Mouse (Mus musculus): ENCODE results near the gene Morc2b.
A peak's percentile ranks its signal among the peaks of the same experiment; 100 is the strongest.
"Not testable (repeated sequence)": the region's sequence is repeated elsewhere in the genome, so short reads cannot be mapped to it uniquely, and the experiment has no call there.

Morc2b gene

DNA sequence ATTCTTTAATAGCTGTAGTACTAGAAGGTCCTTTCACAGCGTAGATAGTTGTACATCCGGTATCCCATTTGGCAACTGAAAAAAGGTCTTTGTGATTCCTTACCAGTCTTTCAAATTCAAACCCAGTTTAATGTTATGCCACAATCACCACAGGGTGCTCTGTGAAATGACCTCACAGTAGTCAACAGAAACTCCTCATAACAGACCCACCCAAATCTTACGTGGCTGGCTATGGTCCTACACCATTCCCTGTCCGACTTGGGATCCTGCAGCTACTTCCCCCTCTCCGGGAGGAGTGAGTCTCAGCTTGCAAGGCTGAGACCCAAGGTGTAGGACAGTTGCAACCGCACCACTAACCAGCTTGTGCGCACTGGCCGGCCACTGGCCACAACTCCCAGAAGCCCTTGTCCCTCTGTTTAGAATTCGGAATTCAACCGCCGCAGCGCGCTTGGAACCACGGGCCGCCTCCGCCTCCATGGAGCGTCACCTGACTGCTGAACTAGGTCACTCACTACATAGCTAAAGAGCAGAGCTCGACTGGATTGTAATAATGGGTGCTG, at the start of gene Morc2b:
Morc2b (minus strand) TSS at position 423 of the 560 bp plus-strand sequence.
- DNase-seq (ENCODE audit: extremely low spot score, low spot score), result no peak

- not testable (repeated sequence) for DNase-seq (ENCODE audit: extremely low spot score, low spot score)
Observed at GRCm38 (mm10) chr17:33168147-33168546, 28.7 kb upstream of the Morc2b start, which contains the start of gene Olfr55. TSS of gene Olfr55 (plus strand) at chr17:33168447.

DNA sequence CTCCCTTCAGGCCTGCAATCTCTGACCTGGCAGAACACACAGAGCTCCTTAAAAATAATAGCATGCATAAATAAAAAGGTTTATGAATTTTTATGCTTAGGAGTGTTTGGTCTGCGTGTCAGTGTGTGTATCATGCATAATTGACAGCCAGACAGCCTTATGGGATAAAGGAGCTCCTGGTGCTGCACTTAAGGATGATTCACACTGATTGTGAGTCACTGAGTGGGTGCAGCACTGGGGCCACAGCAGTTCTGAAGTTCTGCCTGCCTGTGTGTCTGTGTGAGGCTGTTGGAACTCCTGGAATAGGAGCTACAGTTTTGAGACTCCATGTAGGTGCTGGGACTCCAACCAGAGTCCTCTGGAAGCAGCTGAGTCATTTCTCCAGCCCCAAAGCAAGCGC, 13.2 kb downstream of the Morc2b start:
- no peak for DNase-seq (ENCODE audit: extremely low spot score, low spot score)

DNA sequence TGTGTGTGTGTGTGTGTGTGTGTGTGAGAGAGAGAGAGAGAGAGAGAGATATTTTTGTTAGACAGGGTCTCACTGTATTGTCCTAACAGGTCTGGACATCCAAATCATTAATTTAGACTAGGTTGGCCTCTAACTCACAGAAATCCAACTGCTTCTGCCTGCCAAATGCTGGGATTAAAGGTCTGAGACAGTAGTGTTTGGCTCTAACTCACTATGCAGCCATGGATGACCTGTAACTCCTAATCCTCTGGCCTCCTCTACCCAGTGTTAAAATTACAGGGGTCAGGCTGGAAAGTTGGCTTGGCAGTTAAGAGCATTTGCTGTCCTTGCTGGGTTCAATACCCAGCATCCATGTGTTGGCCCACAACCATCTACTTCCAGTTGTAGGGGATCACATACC, 14.9 kb downstream of the Morc2b start:
- DNase-seq (ENCODE audit: extremely low spot score, low spot score), result no peak

- no peak for DNase-seq (ENCODE audit: extremely low spot score, low spot score)
Observed at GRCm38 (mm10) chr17:33097396-33097795, 42.1 kb downstream of the Morc2b start.

GRCm38 (mm10) chr17:33092391-33093193, 46.9 kb downstream of the Morc2b start:
- peak; percentile 78 for DNase-seq (ENCODE audit: extremely low spot score, low spot score)

DNA sequence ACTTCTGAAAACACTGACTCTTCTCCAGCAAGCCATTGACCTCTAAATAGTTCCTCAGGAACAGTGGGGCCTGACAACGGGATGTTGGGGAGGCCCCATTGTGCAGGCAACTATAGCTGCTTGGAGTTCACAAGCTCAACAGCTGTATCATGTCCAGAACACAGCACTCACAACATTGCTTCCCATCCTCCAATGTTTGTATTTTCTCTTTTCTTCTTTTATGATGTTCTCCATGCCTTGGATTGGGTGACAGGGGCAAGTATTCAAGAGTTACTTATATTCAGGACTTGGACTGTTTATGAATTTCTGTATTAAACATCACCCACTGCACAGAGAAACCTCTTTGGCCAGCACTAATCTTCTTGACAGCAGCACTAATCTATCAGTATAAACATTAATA, 47.9 kb downstream of the Morc2b start:
- no peak for DNase-seq (ENCODE audit: extremely low spot score, low spot score)

DNA sequence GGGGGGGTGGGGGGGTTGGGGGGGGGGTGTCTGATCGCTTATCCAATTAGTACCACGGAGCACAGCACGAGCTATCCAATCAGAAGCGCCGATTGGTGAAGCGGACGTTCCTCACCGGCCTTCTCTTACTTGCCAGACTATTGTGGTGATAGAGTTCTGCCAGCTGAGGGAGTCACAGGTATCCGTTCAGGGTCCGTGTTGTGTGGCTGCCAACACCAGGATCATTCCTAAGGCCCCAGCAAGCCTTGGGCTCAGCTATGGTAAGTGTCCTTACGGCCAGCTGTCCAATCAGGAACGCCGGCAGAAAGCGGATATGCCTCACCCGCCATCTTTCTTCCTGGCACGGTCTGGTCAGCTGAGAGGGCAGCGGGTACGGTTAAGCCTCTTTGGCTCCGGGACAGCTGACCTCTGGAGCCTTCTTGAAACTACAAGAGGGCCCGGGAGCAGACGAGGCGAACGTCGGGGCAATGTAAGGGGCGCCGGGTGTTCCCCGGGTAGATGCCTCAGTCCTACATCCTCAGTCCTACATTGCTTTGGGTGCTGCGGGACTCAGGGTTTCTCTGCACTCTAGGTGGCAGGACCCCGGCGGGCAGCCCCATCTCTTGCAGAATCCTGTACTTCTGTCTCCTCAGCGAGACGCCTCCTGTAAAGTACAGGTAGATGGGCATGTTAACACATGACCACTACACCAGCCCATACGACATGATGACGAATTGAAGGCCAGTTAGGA, 50.1 kb downstream of the Morc2b start, which contains the start of gene Zfp563:
Zfp563 (plus strand) TSS at position 91 of the 730 bp plus-strand sequence.
- DNase-seq (ENCODE audit: extremely low spot score, low spot score), result peak; percentile 90

DNA sequence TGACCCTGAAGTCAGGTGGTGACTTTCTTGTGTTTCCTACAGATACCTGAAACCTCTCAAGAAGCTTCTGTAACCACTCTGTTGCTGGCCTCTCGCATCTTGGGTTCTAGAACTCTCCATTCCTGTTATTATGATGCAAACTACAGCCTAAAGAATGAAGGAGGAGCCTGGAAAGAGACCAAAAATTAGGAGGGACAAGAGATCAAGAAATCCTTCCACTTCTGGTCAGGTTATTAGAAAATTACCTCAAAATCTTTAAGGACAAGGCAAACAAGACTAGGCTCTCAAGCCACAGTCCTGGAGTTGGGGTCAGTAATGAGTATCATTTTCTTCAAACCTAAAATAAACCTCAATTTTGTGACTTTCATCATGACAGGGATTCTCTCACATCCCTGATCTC, 71.5 kb downstream of the Morc2b start, which contains the start of gene 4921501E09Rik:
4921501E09Rik (minus strand) TSS at position 101 of the 400 bp plus-strand sequence.
- no peak for DNase-seq (ENCODE audit: extremely low spot score, low spot score)
